Mouse (Mus musculus): Measurements from ENCODE around the gene Ticam1.

Ticam1 gene

DNA sequence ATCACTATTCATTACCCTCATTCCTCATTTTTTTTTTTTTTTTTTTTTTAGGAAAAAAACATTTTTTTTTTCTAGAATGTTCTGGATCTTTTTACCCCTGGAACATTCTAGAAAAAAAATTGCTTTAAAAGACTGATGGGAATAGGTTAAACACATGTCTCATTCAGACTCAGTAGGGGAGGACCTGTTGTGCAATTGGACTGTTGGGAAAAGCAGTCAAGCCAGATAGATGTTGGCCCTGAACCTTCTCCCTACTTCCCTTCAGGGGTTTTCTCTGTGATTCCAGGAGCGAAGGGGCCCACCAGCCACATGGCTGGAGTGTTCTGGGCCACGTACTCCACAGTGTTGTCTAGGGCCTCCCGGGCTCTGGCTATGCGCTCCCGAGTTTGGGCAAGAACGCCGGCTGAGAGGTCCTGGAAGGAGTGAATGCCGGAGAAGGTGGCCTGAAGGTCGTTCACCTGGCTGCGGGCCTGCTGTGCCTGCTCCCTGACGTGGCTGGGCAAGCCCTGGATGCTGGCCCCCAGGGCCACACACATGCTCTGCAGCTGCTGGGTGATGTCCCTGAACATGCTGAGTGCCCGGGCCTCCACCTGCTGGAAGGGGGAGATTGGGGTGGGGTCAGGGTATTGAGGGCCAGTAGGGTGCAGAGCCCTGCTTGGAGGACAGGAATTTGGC, 3.0 kb upstream of the Ticam1 start:
- TF ChIP-seq GATA4 (IDR thresholded peaks at IDR 0.05; ENCODE audit: insufficient replicate concordance, low read length), result no peak

- no peak for TF ChIP-seq GATA4 (IDR thresholded peaks at IDR 0.05; ENCODE audit: insufficient replicate concordance, low read length)
Measured at GRCm38 (mm10) chr17:56278340-56278739, 1.8 kb upstream of the Ticam1 start.

GRCm38 (mm10) chr17:56277567-56277893, 944 bp upstream of the Ticam1 start:
- TF ChIP-seq GATA4 (IDR thresholded peaks at IDR 0.05; ENCODE audit: insufficient replicate concordance, low read length), result no peak

DNA sequence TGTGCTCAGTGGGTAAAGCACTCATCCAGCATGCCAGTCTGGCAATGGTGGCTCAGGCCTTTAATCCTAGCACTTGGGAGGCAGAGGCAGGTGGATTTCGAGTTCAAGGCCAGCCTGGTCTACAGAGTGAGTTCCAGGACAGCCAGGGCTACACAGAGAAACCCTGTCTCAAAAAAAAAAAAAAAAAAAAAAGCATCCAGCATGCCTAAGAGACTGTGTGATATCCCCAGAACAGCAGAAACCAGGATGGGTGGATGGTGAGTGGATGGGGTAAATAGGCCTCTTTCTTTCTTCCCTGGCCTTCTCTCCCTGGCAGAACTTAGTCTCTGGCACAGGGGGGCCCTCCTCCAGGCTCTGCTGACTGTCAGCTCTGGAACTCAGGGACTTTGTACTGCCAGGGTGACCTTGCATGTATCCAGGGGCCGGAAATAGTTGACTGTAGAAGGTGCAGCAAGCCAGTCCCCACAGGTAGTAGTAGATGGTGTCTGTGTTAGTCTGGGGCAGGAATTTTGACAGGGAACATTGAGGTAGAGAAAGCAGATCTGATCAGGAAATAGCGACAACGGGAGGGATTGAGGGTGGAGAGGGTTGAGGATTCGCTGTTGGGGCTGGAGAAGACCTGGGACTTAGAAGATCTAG, 625 bp downstream of the Ticam1 start:
- TF ChIP-seq GATA4 (IDR thresholded peaks at IDR 0.05; ENCODE audit: insufficient replicate concordance, low read length), result no peak

DNA sequence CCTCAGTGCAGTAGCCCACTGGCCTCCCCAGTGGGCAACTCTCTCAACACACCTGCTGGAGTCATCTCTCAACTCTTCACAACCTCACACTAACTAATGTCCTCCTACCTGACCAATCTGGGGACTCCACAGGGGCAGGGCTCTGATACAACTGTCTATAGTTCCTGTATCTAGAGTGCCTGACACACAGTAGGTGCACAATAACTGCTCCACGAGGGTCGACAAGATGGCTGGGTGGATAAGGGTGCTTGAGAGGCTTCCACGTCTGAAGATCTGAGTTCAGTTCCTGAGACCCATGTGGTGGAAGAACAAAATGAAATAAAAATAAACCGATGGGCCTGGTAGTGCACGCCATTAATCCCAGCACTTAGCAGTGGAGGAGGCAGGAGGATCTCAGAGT, 2.6 kb downstream of the Ticam1 start:
- no peak for TF ChIP-seq GATA4 (IDR thresholded peaks at IDR 0.05; ENCODE audit: insufficient replicate concordance, low read length)

DNA sequence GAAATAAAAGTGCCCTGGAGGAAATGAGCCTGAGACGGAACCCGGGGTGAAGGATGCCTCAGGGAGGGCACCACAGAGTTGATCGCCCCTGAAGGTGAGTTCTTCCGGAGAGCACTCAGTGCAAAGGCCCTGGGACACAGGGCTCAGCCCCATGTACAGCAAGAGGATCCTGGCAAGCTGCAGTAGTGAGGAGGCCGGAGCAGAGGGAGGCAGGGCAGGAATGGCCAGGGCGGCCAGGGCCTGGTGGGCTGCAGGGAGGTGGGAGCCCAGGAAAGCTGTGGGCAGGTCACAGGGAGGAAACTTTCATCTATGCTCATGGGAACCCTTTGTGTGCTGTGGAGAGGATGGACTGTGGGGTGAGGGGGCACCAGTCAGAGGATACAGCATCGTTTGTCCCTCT, 3.1 kb downstream of the Ticam1 start:
- no peak for TF ChIP-seq GATA4 (IDR thresholded peaks at IDR 0.05; ENCODE audit: insufficient replicate concordance, low read length)

DNA sequence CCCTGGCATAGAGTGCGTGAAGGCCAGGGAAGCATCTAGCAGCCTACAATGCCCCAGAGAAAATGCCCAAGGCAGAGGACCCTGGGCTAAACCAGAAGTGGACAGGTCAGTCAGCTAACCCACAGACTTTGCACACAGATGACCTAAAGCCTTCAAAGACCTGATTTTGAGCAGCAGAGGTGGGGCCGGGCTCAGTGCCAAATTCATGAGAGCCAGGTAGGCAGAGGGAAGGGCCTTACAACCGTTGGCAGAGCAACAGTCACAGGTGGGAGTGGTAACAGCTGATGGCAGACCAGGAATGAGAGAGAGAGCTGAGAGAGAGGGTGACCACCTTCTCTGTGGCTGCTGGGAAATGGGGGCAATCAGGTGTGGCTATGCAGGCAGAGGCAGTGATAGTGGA, 3.9 kb downstream of the Ticam1 start:
- TF ChIP-seq GATA4 (IDR thresholded peaks at IDR 0.05; ENCODE audit: insufficient replicate concordance, low read length), result no peak

- no peak for TF ChIP-seq GATA4 (IDR thresholded peaks at IDR 0.05; ENCODE audit: insufficient replicate concordance, low read length)
Measured at GRCm38 (mm10) chr17:56271609-56272253, 4.9 kb downstream of the Ticam1 start.

- no peak for TF ChIP-seq GATA4 (IDR thresholded peaks at IDR 0.05; ENCODE audit: insufficient replicate concordance, low read length)
Measured at GRCm38 (mm10) chr17:56269741-56270140, 6.8 kb downstream of the Ticam1 start.

DNA sequence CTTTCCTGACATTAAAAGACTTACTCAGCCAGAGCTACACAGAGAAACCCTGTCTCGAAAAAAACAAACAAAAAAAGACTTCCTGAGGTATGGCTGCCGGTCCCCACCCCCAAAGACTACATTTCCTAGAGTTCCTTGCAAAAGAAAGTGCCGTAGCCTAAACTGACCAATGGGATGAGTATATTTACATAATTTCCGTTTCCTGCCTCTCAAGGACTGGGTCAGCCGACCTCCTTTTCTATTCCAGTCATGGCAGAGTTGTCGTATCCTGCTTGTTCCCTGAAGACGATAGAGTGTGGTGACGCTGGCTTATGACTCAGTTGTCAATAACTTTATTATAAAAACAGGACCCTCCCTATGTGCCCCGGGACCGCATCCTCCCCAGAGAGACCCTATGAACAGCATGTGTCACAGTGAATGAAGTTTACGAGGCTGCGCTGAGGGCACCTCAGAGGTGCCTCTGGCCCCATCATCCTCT, 7.4 kb downstream of the Ticam1 start:
- no peak for TF ChIP-seq GATA4 (IDR thresholded peaks at IDR 0.05; ENCODE audit: insufficient replicate concordance, low read length)

- TF ChIP-seq GATA4 (IDR thresholded peaks at IDR 0.05; ENCODE audit: insufficient replicate concordance, low read length), result no peak
Measured at GRCm38 (mm10) chr17:56266271-56266670, 10.3 kb downstream of the Ticam1 start.

GRCm38 (mm10) chr17:56265869-56266268, 10.7 kb downstream of the Ticam1 start:
- no peak for TF ChIP-seq GATA4 (IDR thresholded peaks at IDR 0.05; ENCODE audit: insufficient replicate concordance, low read length)

DNA sequence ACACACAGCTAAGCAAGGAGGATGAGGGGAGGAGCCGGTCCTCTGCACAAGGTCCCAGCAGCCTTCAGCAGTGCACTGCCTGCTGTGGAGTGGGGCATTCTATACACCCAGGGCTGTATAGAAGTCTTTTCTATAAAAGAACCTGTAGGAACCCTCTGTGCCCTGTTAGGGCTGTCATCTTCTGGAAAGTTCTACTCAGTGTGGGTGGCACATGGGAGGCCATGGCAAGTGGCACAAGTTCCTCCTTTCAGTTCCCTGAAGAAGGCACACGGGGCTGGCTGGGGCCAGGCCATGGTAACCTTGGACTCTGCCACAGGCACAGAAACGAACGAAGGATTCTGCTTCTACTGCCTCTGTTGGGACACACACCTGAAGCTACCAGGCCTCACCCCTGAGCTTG, 11.6 kb downstream of the Ticam1 start:
- no peak for TF ChIP-seq GATA4 (IDR thresholded peaks at IDR 0.05; ENCODE audit: insufficient replicate concordance, low read length)

DNA sequence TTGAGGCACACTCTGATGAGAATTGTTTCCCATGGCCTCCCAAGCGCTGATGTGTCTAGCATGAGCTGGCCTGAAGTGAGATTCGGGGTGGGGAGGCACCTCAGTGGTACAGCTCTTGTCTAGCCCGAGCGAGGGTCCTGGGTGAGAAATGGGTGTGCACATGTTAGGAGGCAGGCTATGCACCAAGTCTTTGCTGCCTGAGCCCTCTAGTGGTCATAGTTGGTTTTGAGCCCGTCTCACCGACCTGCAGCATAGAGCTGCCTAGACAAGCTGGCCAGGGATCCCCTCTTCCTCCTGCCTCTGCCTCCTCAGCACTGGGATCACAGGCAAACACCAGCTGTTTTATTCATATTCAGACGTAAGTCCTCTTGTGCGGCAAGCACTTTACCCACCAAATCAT, 12.6 kb downstream of the Ticam1 start:
- no peak for TF ChIP-seq GATA4 (IDR thresholded peaks at IDR 0.05; ENCODE audit: insufficient replicate concordance, low read length)

DNA sequence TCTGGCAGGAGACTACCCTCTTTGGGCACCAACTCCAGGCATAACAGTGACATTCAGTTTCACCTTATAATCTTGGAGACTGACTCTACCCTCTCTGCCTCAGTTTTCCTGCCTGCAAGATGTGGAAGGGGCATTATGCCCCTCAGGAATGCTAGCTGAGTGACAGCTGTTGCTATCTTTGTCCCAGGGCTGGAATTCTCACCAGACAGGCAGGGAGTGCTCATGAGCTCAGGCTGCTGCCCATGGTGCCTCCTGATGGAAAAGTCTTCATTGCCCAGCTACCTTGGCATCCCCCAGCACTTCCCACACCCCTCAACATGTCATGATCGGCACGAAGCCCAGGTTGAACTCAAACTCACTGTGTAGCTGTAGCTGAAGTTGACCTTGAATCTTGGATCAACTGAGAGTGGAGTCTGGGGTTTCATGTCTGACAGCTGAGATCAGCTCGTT, 13.9 kb downstream of the Ticam1 start:
- TF ChIP-seq GATA4 (IDR thresholded peaks at IDR 0.05; ENCODE audit: insufficient replicate concordance, low read length), result no peak

- no peak for TF ChIP-seq GATA4 (IDR thresholded peaks at IDR 0.05; ENCODE audit: insufficient replicate concordance, low read length)
Measured at GRCm38 (mm10) chr17:56261166-56261565, 15.4 kb downstream of the Ticam1 start.

Measured in liver, adult (tissue).